ENCODE assay signal across 19 mouse cellular contexts in genomic region chr12:114932669-114933068, GRCm38 (mm10).
"Had no signal": no experiment of that assay in that cellular context is flagged by ENCODE, and none has a peak within 500 bp of the region (broad histone marks: within the 10 kb centered on the region; RNA-seq: fewer than 3 reads in every experiment).

No protein-coding gene starts in this region.

- H3K4me3 ChIP-seq: limb, embryonic 12.5 days; limb, embryonic 15.5 days; liver, embryonic 12.5 days; liver, embryonic 15.5 days; midbrain, embryonic 12.5 days had no signal

- ATAC-seq: intestine, embryonic 16.5 days; liver, embryonic 12.5 days; midbrain, embryonic 16.5 days had no signal

- H3K27ac ChIP-seq: limb, embryonic 12.5 days; limb, embryonic 15.5 days; liver, embryonic 12.5 days; liver, embryonic 15.5 days; midbrain, embryonic 12.5 days had no signal

- H3K4me1 ChIP-seq: limb, embryonic 12.5 days; limb, embryonic 15.5 days; liver, embryonic 12.5 days; liver, embryonic 15.5 days; midbrain, embryonic 12.5 days had no signal

- DNase-seq: kidney, adult 18-20 months; kidney, adult 9 months; kidney, postnatal 14 days; kidney, postnatal 4 days; left cerebral cortex, postnatal 4 days; lung, adult 2 months; lung, postnatal 14 days; right cerebral cortex, adult 18-20 months; right cerebral cortex, postnatal 25 days; spleen, adult 18-20 months; thymus, adult 18-20 months; thymus, postnatal 36 days had no signal
